Mouse (Mus musculus) heart, adult 8-10 months (tissue): Measurements from ENCODE around the gene Tenm2. TPM values are rescaled to one million over a fixed set of nuclear protein-coding genes. Genes with fewer than 3 reads are reported as not detected.

Experiments used
- DNase-seq: peaks from one replicate; pipeline ENCODE4 v3.0.0; 2022; ENCODE audit warnings: low spot score
- total RNA-seq, 4 experiments: library from RNA; stranded (reverse); gene quantifications; 2 replicates each; pipeline ENCODE4 v1.2.4; 2022

Gene Tenm2
- total RNA-seq, 4 experiments from 2014 or later, result 0.12 to 0.35 (median 0.27) TPM

GRCm38 (mm10) chr11:36697021-36697639 lies 538.6 kb downstream of the Tenm2 start:
- DNase-seq, result no peak

- no peak for DNase-seq
Observed at GRCm38 (mm10) chr11:36694810-36695209, 541.0 kb downstream of the Tenm2 start.

DNA sequence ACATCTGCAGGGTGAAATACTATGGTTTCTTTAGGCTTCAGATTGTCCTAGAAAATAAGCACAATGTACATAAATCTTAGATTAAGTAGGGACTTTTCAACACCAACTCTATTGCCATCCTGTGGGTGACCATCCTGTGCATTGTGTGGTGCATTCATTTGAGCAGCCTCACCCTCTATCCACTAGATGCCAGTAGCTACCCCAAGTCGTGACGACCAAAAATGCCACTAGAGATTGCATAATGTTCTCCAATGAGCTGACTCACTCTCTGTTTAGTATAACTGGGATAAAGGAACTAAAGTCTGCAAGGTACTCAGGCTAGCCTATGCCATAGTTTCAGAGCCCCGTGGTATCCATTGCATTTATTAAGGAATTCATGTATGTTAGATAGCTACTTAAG lies 543.1 kb downstream of the Tenm2 start:
- DNase-seq, result no peak

- no peak for DNase-seq
Observed at GRCm38 (mm10) chr11:36690826-36691225, 544.9 kb downstream of the Tenm2 start.

DNA sequence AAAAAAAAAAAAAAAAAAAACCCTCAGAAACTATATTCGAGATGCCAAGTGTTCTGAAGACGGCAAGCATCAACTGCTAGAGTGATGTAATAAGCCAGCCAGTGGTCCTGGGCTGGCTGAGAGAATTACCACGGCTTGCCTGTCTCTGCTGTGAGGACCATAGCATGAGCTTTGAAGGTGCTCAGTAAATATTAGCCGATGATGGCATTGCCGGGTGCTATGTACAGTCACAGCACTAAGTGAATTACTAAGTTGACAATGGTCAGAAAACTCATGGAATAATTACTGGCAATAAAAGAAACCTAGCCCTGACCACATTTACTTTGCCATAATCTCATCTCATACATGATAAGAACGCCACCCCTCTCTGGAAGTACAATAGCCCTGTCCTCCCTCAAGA lies 549.5 kb downstream of the Tenm2 start:
- DNase-seq, result no peak

DNA sequence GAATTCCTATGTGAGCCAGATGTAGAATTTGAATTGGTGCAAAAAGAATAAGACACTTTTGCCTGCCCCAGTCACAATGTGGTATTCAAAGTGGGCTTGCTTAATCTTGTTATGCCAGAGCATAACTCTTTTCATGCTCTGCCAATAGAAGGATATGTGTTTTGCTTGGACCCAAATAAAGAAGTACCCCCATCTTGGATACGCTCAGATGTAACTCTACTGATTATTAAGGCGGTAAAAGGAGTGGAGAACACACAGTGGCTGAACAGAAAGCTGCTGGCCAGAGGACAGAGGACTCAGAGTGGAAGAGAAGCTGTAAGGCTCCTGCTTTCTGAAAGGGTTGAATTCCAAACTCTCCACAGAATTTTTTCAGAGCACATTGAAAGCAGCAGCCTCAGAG lies 556.4 kb downstream of the Tenm2 start:
- DNase-seq, result no peak

DNA sequence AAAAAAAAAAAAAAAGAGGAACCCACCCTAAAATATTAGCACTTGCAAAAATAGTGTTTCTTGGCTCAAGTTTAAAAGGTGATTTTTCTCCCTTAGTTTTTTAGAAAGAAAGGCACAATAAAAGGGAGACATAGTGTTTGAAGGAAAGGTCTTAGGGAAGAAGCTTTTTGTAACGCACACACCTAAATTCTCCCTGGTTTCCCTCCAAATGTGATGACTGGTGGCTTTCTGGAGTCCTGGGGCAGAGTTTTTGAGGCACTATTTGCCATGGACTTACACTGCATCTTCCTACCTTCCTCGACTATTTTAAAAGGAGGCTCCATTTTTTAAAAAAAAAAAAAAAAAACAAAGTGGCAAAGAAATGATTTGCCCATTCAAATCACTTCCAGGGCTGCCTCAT lies 557.2 kb downstream of the Tenm2 start:
- no peak for DNase-seq

- DNase-seq, result no peak
Observed at GRCm38 (mm10) chr11:36678057-36678396, 557.7 kb downstream of the Tenm2 start.

- DNase-seq, result no peak
Observed at GRCm38 (mm10) chr11:36677321-36678056, 558.3 kb downstream of the Tenm2 start.

DNA sequence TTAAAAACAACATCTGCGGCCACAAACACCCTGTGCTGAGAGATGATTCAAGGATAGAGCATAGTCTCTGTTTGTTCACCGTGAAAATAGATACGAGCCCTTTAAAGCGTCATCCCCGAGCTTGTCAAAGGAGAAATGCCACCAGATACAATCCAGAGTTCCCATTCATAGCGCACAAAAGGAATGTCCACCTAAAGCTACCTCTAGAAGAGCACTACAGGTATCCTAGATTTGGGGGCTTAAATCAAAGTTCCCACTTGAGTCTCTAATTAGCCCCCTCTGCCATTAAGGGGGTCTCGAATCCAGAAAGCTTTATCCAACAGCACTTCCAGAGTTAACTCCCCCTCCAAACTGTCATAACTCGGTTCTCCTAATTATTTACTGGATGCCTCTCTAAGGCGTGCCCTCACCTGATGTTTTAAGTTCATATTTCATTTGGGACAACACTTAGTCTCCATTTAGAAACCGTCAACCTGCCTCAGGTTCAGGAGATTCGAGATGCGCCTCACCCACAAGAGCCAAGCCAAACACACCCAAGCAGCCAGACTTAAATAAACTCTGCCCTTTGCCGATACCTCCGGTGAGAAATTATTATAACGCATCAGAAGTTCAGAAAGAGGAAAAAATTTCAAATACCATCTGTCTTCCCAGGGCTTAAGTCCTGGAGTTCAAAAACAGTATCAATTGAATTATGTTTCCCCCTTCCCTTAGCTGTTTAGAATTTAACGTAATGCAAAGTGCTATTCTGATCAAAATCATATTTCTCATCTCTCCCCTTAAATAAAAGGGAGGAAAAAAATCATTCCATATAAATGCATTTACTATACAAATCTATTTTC lies 559.1 kb downstream of the Tenm2 start:
- DNase-seq, result no peak

GRCm38 (mm10) chr11:36674902-36675422 lies 560.8 kb downstream of the Tenm2 start:
- no peak for DNase-seq

GRCm38 (mm10) chr11:36674141-36674540 lies 561.6 kb downstream of the Tenm2 start:
- no peak for DNase-seq

- no peak for DNase-seq
Observed at GRCm38 (mm10) chr11:36671196-36671595, 564.6 kb downstream of the Tenm2 start.

- no peak for DNase-seq
Observed at GRCm38 (mm10) chr11:36664026-36664425, 571.7 kb downstream of the Tenm2 start.

DNA sequence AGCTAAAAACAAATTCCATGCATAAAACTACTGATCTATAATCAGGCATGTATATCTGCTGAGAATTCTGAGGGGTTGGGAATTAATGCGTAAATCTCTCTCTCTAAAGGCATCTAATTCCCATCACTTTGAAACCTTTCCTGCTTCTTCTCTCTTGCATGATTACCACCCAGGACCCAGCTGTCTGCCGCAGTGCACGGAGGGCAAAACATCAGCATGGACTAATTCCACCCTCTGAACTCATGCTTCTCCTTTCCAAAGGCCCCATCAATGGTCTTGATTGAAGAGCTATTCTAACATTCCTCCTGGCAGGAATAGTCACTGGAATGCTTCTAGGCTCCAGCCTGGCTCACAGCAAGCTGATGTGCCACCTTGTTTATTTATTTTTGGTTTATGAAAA lies 572.2 kb downstream of the Tenm2 start:
- DNase-seq, result no peak

GRCm38 (mm10) chr11:36653656-36654323 lies 582.0 kb downstream of the Tenm2 start:
- no peak for DNase-seq

DNA sequence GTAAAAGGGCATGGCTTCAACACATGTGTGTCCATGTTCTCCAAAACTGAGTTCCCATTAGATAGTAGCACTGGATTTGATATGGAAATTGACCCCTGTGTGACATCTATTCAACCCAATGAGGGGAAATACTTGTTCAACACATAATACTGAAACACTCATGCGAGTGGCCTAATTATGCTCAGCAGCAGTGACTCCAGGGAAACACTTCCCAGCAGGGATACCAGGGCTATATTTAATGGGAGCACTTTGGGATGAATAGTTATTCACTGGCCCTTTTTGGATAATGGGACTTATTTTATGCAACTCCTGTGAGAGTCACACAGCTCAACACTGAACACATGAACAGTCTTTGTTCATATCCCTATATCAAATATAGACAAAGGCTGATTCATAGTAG lies 588.6 kb downstream of the Tenm2 start:
- no peak for DNase-seq

DNA sequence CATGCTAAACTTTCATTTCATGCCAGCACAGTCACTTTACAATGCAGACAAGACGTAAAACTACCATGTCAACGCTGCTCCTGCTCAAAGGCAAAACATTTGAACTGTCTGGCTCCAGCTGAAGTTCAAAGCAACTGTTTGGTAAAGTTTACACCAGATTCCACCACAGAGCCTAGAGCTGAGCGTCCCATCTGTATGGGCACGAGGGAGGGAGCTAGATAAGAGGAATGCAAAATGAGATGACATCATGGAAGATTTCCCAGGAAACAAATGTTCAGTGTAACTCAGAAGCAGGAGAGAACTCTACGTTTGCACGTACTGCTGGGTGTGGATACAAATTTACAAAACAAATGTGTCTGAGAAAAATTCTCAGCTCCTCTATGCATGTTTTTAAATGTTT lies 600.7 kb downstream of the Tenm2 start:
- no peak for DNase-seq

GRCm38 (mm10) chr11:36632201-36632600 lies 603.6 kb downstream of the Tenm2 start:
- DNase-seq, result no peak

GRCm38 (mm10) chr11:36613807-36614206 lies 622.0 kb downstream of the Tenm2 start:
- no peak for DNase-seq

- no peak for DNase-seq
Observed at GRCm38 (mm10) chr11:36604815-36605382, 630.9 kb downstream of the Tenm2 start.

DNA sequence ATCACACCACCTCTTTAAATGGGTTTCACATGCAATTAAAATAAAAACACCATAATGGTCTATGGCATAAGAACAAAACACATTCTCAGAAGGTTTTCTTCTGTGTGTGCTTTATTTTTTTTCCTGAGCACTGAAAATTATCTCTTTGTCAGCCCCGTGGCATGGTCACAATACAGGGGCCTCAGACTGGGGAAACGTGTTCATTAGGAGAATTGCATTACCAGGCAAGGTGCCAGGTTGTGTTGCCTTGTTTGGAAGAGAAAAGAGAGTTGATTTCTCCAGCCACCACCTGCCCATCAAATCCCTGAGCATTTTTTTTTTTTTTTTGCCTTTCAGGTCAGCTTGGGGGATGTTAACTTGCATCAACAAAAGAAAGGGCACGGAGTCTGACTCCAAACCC lies 631.5 kb downstream of the Tenm2 start:
- DNase-seq, result no peak
